Mouse (Mus musculus): Measurements from ENCODE around the gene Zfp672. TPM values are rescaled to one million over a fixed set of nuclear protein-coding genes. Genes with fewer than 3 reads are reported as not detected.
"Not testable (repeated sequence)": the region's sequence is repeated elsewhere in the genome, so short reads cannot be mapped to it uniquely, and the experiment has no call there.

The Zfp672 gene
- total RNA-seq, 2 experiments from 2014 or later = 50.9 to 60.2 TPM

GRCm38 (mm10) chr11:58324614-58325229, 5.4 kb downstream of the Zfp672 start:
- DNase-seq = no peak

- DNase-seq = peak; percentile 15
These were observed 6.4 kb downstream of the Zfp672 start for GRCm38 (mm10) chr11:58323570-58324340.

DNA sequence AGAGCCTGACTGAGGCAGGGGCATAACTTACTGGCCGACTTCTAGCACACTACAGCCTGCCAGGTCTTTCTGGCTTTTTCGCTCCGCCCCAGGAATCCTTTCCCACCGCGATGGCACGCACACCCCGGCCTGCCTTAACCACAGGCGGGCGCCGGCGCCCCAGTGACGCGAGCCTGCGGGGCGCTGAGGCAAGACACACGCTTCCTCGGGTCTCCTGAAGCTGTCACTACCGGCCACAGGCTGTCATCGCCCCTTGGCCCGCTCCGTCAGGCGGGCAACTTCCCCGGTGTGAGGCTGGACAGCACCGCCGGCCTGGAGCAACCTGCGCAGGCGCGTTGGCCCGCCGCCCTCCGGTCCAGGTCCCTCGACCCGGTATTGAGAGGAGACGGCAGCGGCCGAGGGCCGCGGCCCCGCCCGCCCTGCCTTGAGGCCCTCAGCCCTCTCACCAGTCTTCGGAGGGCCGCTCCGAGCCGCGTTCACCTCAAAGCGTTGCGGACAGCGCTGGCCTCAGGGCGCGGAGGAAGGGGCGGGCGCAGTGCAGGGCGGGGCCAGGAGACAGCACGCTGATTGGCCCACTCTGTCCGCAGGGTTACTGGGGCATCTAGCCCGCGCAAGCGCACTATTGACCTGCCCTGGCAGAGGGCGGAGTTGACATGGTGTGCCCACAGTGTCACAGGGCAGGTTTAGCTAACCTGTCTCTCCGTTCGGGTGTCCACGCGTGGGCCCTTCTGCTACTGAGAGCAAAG, 7.1 kb downstream of the Zfp672 start:
- peak; percentile 99 for DNase-seq

- DNase-seq = no peak
These were observed 13.3 kb downstream of the Zfp672 start for GRCm38 (mm10) chr11:58316768-58317390.

GRCm38 (mm10) chr11:58316344-58316743, 13.8 kb downstream of the Zfp672 start:
- DNase-seq = peak; percentile 15

- no peak for DNase-seq
These were observed 14.5 kb downstream of the Zfp672 start for GRCm38 (mm10) chr11:58315536-58316168.

GRCm38 (mm10) chr11:58314069-58314468, 16.1 kb downstream of the Zfp672 start:
- peak; percentile 35 for DNase-seq

DNA sequence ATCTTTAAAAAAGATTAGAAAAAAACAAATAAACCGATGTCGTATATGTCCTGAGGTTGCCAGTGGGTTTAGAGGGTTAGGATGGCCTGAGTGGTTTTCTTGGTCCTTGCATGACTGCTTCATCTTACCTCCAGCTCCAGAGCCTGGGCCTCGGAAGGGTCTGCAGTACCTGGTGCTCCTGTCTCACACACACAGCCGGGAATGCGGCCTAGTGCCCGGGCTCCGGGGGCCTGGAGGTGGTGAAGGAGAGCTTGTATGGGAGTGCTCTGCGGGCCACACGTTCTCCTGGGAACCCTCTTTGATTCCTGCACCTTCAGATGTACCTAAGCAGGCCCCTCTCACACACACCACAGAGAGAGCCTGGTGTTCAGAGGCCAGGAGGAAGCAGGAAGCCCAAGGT, 21.5 kb downstream of the Zfp672 start:
- DNase-seq = no peak

GRCm38 (mm10) chr11:58307411-58308080, 22.6 kb downstream of the Zfp672 start:
- DNase-seq = peak; percentile 64

GRCm38 (mm10) chr11:58306860-58307308, 23.3 kb downstream of the Zfp672 start, which contains the start of gene Zfp692:
Zfp692 (plus strand) TSS chr11:58307069.
- peak; percentile 96 for DNase-seq

DNA sequence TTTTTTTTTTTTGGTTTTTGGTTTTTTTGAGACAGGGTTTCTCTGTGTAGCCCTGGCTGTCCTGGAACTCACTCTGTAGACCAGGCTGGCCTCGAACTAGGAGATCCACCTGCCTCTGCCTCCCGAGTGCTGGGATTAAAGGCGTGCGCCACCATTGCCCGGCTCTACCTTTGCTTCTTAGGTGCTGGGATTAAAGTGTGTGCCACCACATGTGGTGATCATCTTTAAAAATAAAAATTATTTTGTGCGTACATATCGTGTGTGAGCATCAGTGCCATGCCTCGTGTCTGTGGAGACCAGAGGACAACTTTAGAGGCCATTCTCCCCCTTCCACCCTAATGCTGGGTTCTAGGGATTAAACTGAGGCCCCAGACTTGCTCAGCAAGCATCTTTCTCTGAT, 24.8 kb downstream of the Zfp672 start:
- DNase-seq = not testable (repeated sequence)

DNA sequence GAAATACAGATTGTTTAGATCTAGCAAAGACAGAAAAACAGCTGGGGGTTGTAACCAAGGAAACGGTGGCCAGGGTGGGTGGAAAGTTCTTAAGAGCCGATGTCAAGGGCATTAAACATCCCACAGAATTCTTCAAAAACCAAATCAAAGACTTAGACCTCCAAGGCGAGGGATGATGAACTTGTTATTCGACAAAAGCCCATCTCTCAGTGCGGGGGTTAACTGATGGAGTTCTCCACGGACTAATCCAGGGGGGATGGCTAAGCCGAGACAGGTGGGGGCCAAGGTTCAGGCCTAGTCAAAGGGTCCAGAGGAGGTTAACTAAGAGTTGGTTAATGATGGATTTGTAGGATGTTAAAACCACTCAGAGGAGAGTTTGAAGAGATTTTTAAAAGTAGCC, 26.5 kb downstream of the Zfp672 start:
- DNase-seq = no peak

DNA sequence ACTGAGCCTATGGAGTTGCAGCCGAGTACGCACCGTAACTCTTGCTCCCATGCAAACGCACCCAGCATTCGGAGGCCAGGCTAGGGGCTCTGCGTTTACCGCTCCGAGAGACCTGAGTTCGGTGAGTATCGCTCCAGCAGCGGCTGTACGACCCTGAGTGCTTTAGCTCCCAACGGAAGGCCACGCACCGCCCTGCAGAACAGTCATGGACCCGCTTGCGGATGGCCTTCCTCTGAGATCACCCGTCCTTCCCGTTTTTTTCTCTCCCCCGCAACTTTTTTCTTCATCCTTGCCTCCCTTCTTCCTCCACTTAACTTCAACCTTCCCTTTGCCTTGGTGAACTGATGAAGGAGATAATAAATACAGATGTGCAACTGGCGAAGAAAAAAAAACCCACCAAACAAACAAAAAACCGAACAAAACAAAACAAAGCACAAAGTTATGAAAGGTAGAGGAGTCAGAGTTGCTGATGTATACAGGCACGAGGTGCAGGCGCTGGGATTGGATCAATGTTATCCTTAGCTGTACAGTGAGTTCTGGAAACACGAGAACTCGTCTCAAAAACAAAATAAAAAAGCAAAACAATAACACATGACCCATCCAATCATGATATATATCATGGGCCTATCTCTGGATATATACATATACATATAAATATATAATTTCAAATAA, 27.2 kb downstream of the Zfp672 start:
- no peak for DNase-seq

DNA sequence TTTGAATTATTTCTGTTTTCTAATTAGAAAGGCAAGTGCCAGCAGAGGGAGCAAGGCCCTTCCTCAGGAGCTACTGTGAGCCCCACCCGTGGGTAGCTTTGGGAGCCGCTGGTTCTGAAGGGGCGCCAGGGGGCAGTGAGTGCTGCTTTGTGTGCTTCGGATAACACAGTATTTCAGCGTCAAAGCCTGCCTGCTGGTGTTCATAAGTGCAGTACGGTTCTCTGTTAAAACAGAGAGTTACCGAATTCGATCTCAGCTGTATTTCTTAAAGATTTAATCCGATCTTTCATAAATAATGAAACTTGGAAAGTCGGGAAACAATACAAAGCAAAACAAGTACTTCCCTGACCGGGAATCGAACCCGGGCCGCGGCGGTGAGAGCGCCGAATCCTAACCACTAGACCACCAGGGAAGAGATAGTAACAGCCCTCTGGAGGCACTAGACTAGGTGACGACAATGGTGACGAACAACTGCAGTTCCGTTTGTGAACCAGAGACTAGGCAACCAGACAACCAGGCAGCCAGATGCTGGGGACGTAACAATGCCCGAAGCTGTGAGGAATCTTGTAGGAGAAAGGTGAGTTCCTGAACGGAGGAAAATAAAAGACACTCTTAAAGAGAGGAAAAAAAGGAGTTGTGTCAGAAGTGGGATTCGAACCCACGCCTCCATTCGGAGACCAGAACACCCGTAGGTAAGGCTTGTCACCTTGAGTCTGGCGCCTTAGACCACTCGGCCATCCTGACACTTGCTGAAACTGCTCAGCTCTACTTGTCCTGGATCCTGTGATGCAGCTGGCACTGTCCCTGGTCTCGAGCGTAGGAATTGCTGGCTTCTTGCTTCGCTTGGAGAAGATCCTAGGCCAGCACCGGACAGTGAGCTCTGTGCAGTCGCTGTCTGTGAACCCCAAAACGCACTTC, 28.0 kb downstream of the Zfp672 start:
- DNase-seq = peak; percentile 97

DNA sequence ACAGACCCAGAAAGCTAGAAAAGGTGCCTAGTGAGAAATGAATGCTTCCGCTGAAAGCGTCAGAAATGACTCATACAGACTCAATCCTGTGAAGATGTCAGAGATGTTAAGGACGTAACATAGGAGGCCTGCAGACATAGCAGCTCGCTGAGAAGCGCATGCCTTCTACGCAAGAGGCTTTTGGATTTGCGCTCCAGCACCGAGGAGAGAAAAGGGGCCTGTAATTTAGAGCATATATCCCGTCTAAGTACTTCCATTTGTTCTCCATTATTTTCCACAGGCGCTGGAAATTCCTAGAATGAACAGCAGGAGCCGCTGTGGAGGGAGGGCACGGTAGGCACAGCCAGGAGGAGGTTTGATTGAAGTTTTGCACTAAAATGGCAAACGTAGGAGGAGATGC, 29.1 kb downstream of the Zfp672 start:
- DNase-seq = peak; percentile 86

DNA sequence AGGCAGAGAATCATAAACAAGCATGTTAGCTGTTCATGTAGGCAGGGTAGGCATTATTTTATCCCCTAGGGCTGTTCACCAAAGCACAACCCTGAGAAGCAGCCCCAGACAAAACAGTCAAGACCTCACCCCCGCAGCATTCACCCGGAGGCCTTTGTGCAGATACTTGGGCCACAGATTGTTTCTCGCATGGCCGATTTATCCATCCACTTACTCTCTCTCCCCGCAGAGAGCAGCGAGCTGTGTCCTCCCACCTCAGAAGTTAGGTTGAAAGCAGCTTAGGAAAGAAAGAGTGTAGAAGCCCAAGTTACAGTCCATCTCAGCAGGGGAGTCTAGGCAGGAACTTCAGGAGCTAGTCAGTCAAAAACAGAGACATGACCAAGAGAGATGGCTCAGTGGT, 32.7 kb downstream of the Zfp672 start:
- no peak for DNase-seq

- no peak for DNase-seq
These were observed 37.3 kb downstream of the Zfp672 start for GRCm38 (mm10) chr11:58292791-58293190.

DNA sequence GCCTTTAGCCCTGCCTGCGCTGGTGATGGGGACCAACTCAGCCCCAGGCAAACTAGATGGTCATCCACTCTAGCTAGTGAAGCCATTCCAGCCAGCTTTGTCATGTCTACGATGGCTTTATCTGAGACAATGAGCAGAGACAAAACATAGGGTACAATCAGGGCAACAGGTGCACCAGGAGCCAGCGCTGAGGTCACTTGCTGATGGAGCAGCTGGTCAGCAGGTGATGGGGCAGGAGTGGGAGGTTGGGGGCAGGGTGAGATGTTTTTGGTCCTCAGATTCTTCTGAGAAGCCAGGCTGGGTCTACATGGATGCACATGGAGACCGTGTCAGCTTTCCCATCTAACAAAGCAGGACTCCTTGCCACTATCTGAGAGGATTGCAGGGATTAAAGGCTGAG, 39.3 kb downstream of the Zfp672 start:
- DNase-seq = no peak

- DNase-seq = peak; percentile 19
These were observed 40.0 kb downstream of the Zfp672 start for GRCm38 (mm10) chr11:58289992-58290682.

All from adrenal gland, postnatal 10 days (tissue).